Mouse (Mus musculus) layer of hippocampus, adult 2 months (tissue): ENCODE data around the gene Marc1. TPM values are rescaled to one million over a fixed set of nuclear protein-coding genes. Genes with fewer than 3 reads are reported as not detected.

Source experiments
- DNase-seq, 2 experiments: peaks; one replicate each; pipeline ENCODE4 v3.0.0; 2022; ENCODE audit warnings: low spot score in 2 of 2
- H3K27ac ChIP-seq: fragments of 200-600 bp; 2 replicates; pipeline ENCODE4 v1.8.1; 2022
- H3K4me3 ChIP-seq: fragments of 200-600 bp; 2 replicates; pipeline ENCODE4 v1.8.1; 2022; ENCODE audit warnings: mild to moderate bottlenecking
- CTCF ChIP-seq: fragments of 200-600 bp; conservative IDR thresholded peaks from 2 replicates; pipeline ENCODE4 v1.8.1; 2022; ENCODE audit warnings: antibody characterized with exemption, mild to moderate bottlenecking, moderate library complexity
- total RNA-seq, 2 experiments: library from RNA; stranded (reverse); gene quantifications; 2 replicates each; pipeline ENCODE4 v1.2.3; 2021

Marc1 gene
- total RNA-seq, 2 experiments from 2014 or later = 0.28 TPM; not detected in 1

- Histone ChIP-seq H3K4me3 (peak overlapping the region; percentile 93), H3K27ac (peak overlapping the region; percentile 96)
- peak; percentile 60 for TF ChIP-seq CTCF
- DNase-seq = no peak
These were observed 33.4 kb upstream of the Marc1 start for GRCm38 (mm10) chr1:184844326-184845066.

GRCm38 (mm10) chr1:184837649-184838048 is 26.5 kb upstream of the Marc1 start:
- H3K27ac ChIP-seq = no peak overlapping the region
- no peak overlapping the region for H3K4me3 ChIP-seq
- no peak for DNase-seq
- no peak for TF ChIP-seq CTCF

DNA sequence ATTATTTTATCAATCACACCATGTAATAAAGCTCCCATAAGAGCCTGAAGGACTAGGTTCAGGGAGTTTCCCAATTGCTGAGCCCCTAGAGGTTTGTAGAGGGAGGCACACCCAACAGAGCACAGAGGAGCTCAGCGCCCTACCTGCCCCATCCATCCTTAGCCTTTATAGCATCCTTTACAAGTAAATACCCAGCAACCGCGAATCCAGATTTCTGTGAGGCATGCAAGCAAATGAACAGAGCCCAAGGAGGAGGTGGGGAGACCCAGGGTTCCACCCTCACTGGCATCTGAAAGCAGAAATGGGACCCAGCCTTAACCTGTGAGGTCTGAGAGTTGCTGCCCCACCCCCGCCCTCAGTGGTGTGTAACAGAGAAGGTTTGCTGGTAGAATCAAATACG is 25.2 kb upstream of the Marc1 start:
- no peak overlapping the region for H3K27ac ChIP-seq
- DNase-seq = no peak
- no peak overlapping the region for H3K4me3 ChIP-seq
- no peak for TF ChIP-seq CTCF

- Histone ChIP-seq H3K4me3 (no peak overlapping the region), H3K27ac (no peak overlapping the region)
- TF ChIP-seq CTCF = no peak
- DNase-seq = no peak
These were observed 22.4 kb upstream of the Marc1 start for GRCm38 (mm10) chr1:184833499-184833898.

- TF ChIP-seq CTCF = peak; percentile 66
- no peak overlapping the region for H3K27ac ChIP-seq
- no peak overlapping the region for H3K4me3 ChIP-seq
- DNase-seq = no peak
These were observed 21.1 kb upstream of the Marc1 start for GRCm38 (mm10) chr1:184832211-184832610.

DNA sequence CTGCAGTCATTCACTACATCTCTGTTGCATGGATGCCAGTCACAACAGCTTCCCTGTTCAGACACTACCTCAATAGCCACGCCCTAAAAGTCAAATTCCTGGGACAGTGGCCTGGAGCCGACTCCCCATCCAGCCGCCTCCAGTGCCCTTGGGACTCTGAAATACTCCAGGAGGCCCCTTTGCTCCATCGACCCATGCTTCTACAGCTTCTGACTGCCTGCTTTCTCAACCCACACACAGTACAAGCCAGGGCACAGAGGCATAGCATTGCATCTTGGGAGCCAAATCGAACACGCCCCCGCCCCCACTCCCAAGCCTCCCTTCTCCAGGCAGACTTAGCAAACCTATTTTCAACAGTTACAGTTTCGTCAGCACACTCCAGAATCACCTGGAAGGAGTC is 18.8 kb upstream of the Marc1 start:
- TF ChIP-seq CTCF = no peak
- no peak overlapping the region for H3K27ac ChIP-seq
- H3K4me3 ChIP-seq = no peak overlapping the region
- no peak for DNase-seq

GRCm38 (mm10) chr1:184827175-184827701 is 16.1 kb upstream of the Marc1 start:
- H3K4me3 ChIP-seq = peak overlapping the region; percentile 26
- DNase-seq = peak in 1 of 2 experiments; percentile 47
- TF ChIP-seq CTCF = no peak
- H3K27ac ChIP-seq = peak overlapping the region; percentile 57; the same call in 1 of the 2 replicates

DNA sequence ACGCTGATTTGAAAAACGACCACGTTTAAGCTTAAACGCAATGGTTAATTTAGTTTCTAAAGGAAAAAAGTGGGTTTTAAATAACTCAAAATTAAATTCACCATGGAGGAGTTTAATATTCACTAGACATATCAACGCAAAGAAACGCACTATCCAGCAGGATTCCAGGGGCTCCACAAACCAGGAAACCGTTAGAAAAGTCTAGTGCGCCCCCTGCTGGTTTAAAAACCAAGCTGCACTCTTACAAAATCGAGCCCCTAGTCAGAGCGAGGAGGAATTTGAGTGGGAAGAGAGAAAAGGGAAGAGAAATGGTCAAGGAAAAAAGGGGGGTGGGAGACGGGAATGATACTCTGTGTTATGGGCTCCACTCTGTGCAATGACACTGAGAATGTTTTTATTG is 14.0 kb upstream of the Marc1 start:
- peak in 1 of 2 experiments; percentile 59 for DNase-seq
- H3K4me3 ChIP-seq = peak overlapping the region; percentile 0; the same call in 1 of the 2 replicates

GRCm38 (mm10) chr1:184824439-184824851 is 13.3 kb upstream of the Marc1 start:
- peak; percentile 77 to 89 for DNase-seq
- H3K4me3 ChIP-seq = no peak overlapping the region; the same call in 1 of the 2 replicates
- peak; percentile 85 for TF ChIP-seq CTCF
- H3K27ac ChIP-seq = peak overlapping the region; percentile 69

More for the DNA sequence above, 14.0 kb upstream of the Marc1 start:
- peak; percentile 72 for TF ChIP-seq CTCF
- peak overlapping the region; percentile 69; the same call in 1 of the 2 replicates for H3K27ac ChIP-seq

DNA sequence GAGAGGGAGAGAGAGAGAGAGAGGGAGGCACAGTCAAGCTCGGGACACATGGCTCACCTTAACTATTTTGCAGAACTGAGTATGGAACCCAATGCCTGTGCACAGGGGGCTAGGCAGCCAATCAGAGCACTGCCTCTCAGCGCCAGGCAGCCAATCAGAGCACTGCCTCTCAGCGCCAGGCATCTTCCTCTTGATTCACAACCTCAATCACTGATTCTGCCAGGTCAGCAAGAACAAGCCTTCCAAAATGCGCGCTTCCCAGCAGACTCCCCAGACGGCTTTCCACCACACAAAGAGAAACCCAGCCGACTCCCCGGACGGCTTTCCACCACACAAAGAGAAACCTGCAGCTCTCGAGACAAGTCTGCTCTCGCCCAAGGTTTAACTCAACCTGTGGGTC is 11.6 kb upstream of the Marc1 start:
- Histone ChIP-seq H3K27ac (no peak overlapping the region), H3K4me3 (peak overlapping the region; percentile 47)
- no peak for TF ChIP-seq CTCF
- peak; percentile 28 to 29 for DNase-seq

DNA sequence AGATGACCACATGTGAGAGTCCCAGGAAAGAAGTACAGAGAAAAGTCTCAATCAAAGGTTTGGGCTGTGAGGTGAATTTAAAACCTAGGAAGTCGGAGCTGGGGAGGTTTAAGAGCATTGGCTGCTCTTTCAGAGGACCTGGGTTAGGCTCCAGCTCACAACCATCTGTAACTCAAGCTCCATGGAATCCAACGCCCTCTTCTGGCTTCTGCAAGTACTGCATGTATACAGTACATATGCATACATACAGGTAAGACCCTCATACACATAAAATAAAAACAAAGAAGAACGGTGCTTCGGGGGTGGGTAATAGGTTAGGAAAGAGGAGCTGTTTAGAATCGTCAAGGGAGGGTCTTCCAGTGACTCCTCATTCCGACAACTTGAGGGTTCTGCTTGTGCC is 6.7 kb upstream of the Marc1 start:
- Histone ChIP-seq H3K4me3 (no peak overlapping the region), H3K27ac (no peak overlapping the region)
- DNase-seq = no peak
- peak; percentile 59 for TF ChIP-seq CTCF

GRCm38 (mm10) chr1:184811716-184812250 is 670 bp upstream of the Marc1 start:
- no peak overlapping the region for H3K27ac ChIP-seq
- TF ChIP-seq CTCF = no peak
- no peak for DNase-seq
- no peak overlapping the region for H3K4me3 ChIP-seq

DNA sequence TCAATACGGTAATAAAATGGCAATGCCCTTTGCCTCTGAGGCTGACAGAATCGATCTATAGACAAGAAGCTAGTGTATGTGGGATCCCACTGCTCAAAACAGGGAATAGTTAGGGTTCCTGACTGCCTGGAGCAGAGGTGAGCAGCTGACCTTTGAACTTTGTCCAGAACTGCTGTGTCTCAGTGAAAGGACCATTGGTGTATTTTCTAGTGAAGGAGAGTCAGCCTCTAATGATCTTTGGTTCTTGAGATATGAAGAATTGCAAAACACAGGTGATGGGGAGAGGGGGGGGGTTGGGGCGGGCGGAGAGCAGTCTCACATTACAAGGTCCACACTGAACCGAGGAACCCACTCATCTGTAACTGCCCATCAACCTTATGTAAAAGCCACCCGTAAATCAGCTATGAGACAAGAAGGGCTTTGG is 1.5 kb downstream of the Marc1 start:
- no peak overlapping the region for H3K4me3 ChIP-seq
- TF ChIP-seq CTCF = no peak
- DNase-seq = no peak
- H3K27ac ChIP-seq = no peak overlapping the region
